Mouse (Mus musculus) spleen, embryonic (tissue): Measurements from ENCODE around the gene Neu3.

Experiments used
- CTCF ChIA-PET: fragments of 350-600 bp; sonication (Branson Sonifier 250); formaldehyde crosslinking; loops from one replicate; lab custom pipeline; 2022; lab: Charles Lee

The Neu3 gene

GRCm38 (mm10) chr7:99795192-99795981, 32.8 kb downstream of the Neu3 start:
- CTCF ChIA-PET, result interaction anchor here (0.9 kb wide), 1 partner anchor 177 kb away, joined by 4 read pairs; no protein-coding TSS in a partner anchor

- CTCF ChIA-PET, result no interaction called here
Measured at GRCm38 (mm10) chr7:99794096-99794495, 34.1 kb downstream of the Neu3 start.

GRCm38 (mm10) chr7:99790816-99791215, 37.4 kb downstream of the Neu3 start:
- CTCF ChIA-PET, result no interaction called here

GRCm38 (mm10) chr7:99788563-99788962, 39.7 kb downstream of the Neu3 start:
- CTCF ChIA-PET, result no interaction called here

- CTCF ChIA-PET, result no interaction called here
Measured at GRCm38 (mm10) chr7:99787935-99788334, 40.3 kb downstream of the Neu3 start.

GRCm38 (mm10) chr7:99786774-99787173, 41.4 kb downstream of the Neu3 start:
- CTCF ChIA-PET, result no interaction called here

GRCm38 (mm10) chr7:99785553-99785952, 42.7 kb downstream of the Neu3 start:
- CTCF ChIA-PET, result no interaction called here

GRCm38 (mm10) chr7:99783421-99783820, 44.8 kb downstream of the Neu3 start:
- CTCF ChIA-PET, result no interaction called here

GRCm38 (mm10) chr7:99781916-99782315, 46.3 kb downstream of the Neu3 start:
- CTCF ChIA-PET, result no interaction called here

- CTCF ChIA-PET, result no interaction called here
Measured at GRCm38 (mm10) chr7:99781385-99781784, 46.8 kb downstream of the Neu3 start.

- CTCF ChIA-PET, result no interaction called here
Measured at GRCm38 (mm10) chr7:99763207-99763606, 65.0 kb downstream of the Neu3 start, which contains the start of gene Olfr521. Olfr521 (plus strand) TSS chr7:99763507.
